9 mouse cellular contexts compared by ENCODE assay signal in genomic region chr16:91023384-91023783, GRCm38 (mm10). TPM values are rescaled to one million over a fixed set of nuclear protein-coding genes. Genes with fewer than 3 reads are reported as not detected.
A peak's percentile ranks its signal among the peaks of the same experiment; 100 is the strongest.
DNase-seq lines count a peak whose midpoint lies in the region; ATAC-seq and TF ChIP-seq lines count a peak whose summit lies in the region.
"Had no signal": no experiment of that assay in that cellular context is flagged by ENCODE, and none has a peak within 500 bp of the region (broad histone marks: within the 10 kb centered on the region; RNA-seq: fewer than 3 reads in every experiment).

No protein-coding gene starts in this region.

- no peak overlapping the region for H3K4me2 ChIP-seq in hindbrain, postnatal 0 days (ENCODE audit: low read depth, low read length)
- H3K4me2 ChIP-seq in CH12.LX (ENCODE audit: insufficient read depth, low read depth, poor library complexity, severe bottlenecking) = no peak overlapping the region
- no peak overlapping the region for H3K4me2 ChIP-seq in forebrain, embryonic 12.5 days
- H3K4me2 ChIP-seq: heart, embryonic 13.5 days had no signal

- in situ Hi-C loops in CH12.LX (cut with MboI; ENCODE audit: low pct_ligation_motif_present, low pct_unique_long_range_greater_than_20kb, low sequenced_read_pairs) = no loop called here

- H3K79me2 ChIP-seq in CH12.LX (replicated peaks; ENCODE audit: control insufficient read depth, extremely low read depth, insufficient read depth, poor library complexity, severe bottlenecking) = no peaks in the 10 kb centered on the region; the same call in 1 of the 2 replicates

- no peaks in the 10 kb centered on the region for H3K27me3 ChIP-seq in hindbrain, postnatal 0 days (ENCODE audit: insufficient read depth, low read length)
- no peaks in the 10 kb centered on the region for H3K27me3 ChIP-seq in hindbrain, embryonic 10.5 days (ENCODE audit: insufficient read depth, poor library complexity, severe bottlenecking)
- no peaks in the 10 kb centered on the region for H3K27me3 ChIP-seq in CH12.LX (replicated peaks)
- H3K27me3 ChIP-seq in forebrain, embryonic 12.5 days = no peaks in the 10 kb centered on the region
- H3K27me3 ChIP-seq: heart, embryonic 13.5 days had no signal

- TF ChIP-seq CTCF in hindbrain, postnatal 0 days (IDR thresholded peaks at IDR 0.05; ENCODE audit: low read depth) = peak; percentile 59
- peak; percentile 64 to 70 for TF ChIP-seq CTCF in CH12.LX (conservative IDR thresholded peaks at IDR 0.05 in 1 of 2, IDR thresholded peaks at IDR 0.05 in 1 of 2; ENCODE audit: low read depth in 2 of 2, low read length in 2 of 2)

- ATAC-seq in hindbrain, postnatal 0 days = no peak
- ATAC-seq in inflammation-experienced regulatory T-cells, adult 6 months = peak; percentile 38
- no peak for ATAC-seq in forebrain, embryonic 12.5 days (ENCODE audit: low FRiP score)

- no peak for TF ChIP-seq POLR2A in CH12.LX (IDR thresholded peaks at IDR 0.05; ENCODE audit: low read depth, low read length)

- 81% methylated on average over 1 of the region's 1 CpGs for WGBS in hindbrain, postnatal 0 days
- 91% methylated on average over 1 of the region's 1 CpGs for WGBS in hindbrain, embryonic 10.5 days
- WGBS in forebrain, embryonic 12.5 days = 89% methylated on average over 1 of the region's 1 CpGs

- H3K9ac ChIP-seq in hindbrain, postnatal 0 days (replicated peaks; ENCODE audit: low read length) = no peak overlapping the region
- H3K9ac ChIP-seq in CH12.LX (ENCODE audit: insufficient read depth, low read depth) = no peak overlapping the region
- H3K9ac ChIP-seq in forebrain, embryonic 12.5 days = no peak overlapping the region
- H3K9ac ChIP-seq: heart, embryonic 13.5 days had no signal

- peaks cover 74% of the 10 kb centered on the region for H3K36me3 ChIP-seq in hindbrain, postnatal 0 days (ENCODE audit: insufficient read depth, low read length)
- peaks cover 99% of the 10 kb centered on the region for H3K36me3 ChIP-seq in hindbrain, embryonic 10.5 days
- peaks cover 73 to 94% of the 10 kb centered on the region in 2 experiments for H3K36me3 ChIP-seq in CH12.LX (replicated peaks in 1 of 2; ENCODE audit: control insufficient read depth in 1 of 2, insufficient read depth in 1 of 2, low read length in 1 of 2)
- peaks cover 94% of the 10 kb centered on the region for H3K36me3 ChIP-seq in forebrain, embryonic 12.5 days (replicated peaks)

- no peak overlapping the region for H3K4me3 ChIP-seq in hindbrain, postnatal 0 days (ENCODE audit: low read length)
- no peak overlapping the region for H3K4me3 ChIP-seq in hindbrain, embryonic 10.5 days
- no peak overlapping the region for H3K4me3 ChIP-seq in CH12.LX (replicated peaks in 1 of 3; ENCODE audit: low read depth in 2 of 3, low read length in 2 of 3, poor library complexity in 1 of 3)
- H3K4me3 ChIP-seq in forebrain, embryonic 12.5 days (replicated peaks) = no peak overlapping the region
- H3K4me3 ChIP-seq: heart, embryonic 13.5 days had no signal

- H3K27ac ChIP-seq in hindbrain, postnatal 0 days = no peak overlapping the region
- H3K27ac ChIP-seq in hindbrain, embryonic 10.5 days = no peak overlapping the region
- no peak overlapping the region for H3K27ac ChIP-seq in CH12.LX (ENCODE audit: insufficient read depth, low read depth)
- no peak overlapping the region for H3K27ac ChIP-seq in forebrain, embryonic 12.5 days
- H3K27ac ChIP-seq: heart, embryonic 13.5 days had no signal

- no peaks in the 10 kb centered on the region for H3K4me1 ChIP-seq in hindbrain, postnatal 0 days (ENCODE audit: insufficient read depth, low read length)
- H3K4me1 ChIP-seq in hindbrain, embryonic 10.5 days (replicated peaks) = no peaks in the 10 kb centered on the region
- H3K4me1 ChIP-seq in CH12.LX (ENCODE audit: control insufficient read depth in 1 of 2, insufficient read depth in 2 of 2) = peaks cover 0 to 9% of the 10 kb centered on the region in 2 experiments; a peak in 2 of 4 replicates
- H3K4me1 ChIP-seq in forebrain, embryonic 12.5 days = no peaks in the 10 kb centered on the region
- H3K4me1 ChIP-seq: heart, embryonic 13.5 days had no signal

- no peak; the same call in none of the 2 replicates for TF ChIP-seq RAD21 in CH12.LX (IDR thresholded peaks at IDR 0.05; ENCODE audit: low read depth, low read length)

- DNase-seq in hindbrain, postnatal 0 days (ENCODE audit: low spot score) = no peak
- DNase-seq in hindbrain, embryonic 10.5 days (ENCODE audit: low spot score) = no peak
- DNase-seq in 3T3-L1 (ENCODE audit: low read depth, low spot score) (peak; percentile 65), CH12.LX (ENCODE audit: extremely low read depth) (peak; percentile 52)
- no peak for DNase-seq in frontal cortex, postnatal 25 days (ENCODE audit: low spot score in 2 of 2)
- DNase-seq in spleen, adult 12 weeks (ENCODE audit: low spot score) = no peak

- dilution Hi-C loops in CH12.LX (cut with MboI; ENCODE audit: extremely low pct_ligation_motif_present, extremely low pct_unique_long_range_greater_than_20kb, low sequenced_read_pairs) = no loop called here

- H3K9me3 ChIP-seq in hindbrain, postnatal 0 days (ENCODE audit: low read length) = no peaks in the 10 kb centered on the region
- peaks cover 4% of the 10 kb centered on the region; the same call in 1 of the 2 replicates for H3K9me3 ChIP-seq in hindbrain, embryonic 10.5 days
- H3K9me3 ChIP-seq in CH12.LX (replicated peaks; ENCODE audit: low read length) = peaks cover 2% of the 10 kb centered on the region
- H3K9me3 ChIP-seq in forebrain, embryonic 12.5 days = peaks cover 5% of the 10 kb centered on the region; the same call in 1 of the 2 replicates

- TF ChIP-seq EP300 in CH12.LX (IDR thresholded peaks at IDR 0.05; ENCODE audit: low read length) = no peak

TF ChIP-seq in CH12.LX, 34 proteins besides CTCF, POLR2A, EP300 and RAD21:
- TF ChIP-seq CHD1 (IDR thresholded peaks at IDR 0.05; ENCODE audit: low read depth, low read length) (no peak), KAT2A (IDR thresholded peaks at IDR 0.05; ENCODE audit: insufficient replicate concordance, low read length) (no peak), PAX5 (IDR thresholded peaks at IDR 0.05; ENCODE audit: low read length) (no peak), USF1 (IDR thresholded peaks at IDR 0.05; ENCODE audit: low read depth, low read length) (no peak), MYC (IDR thresholded peaks at IDR 0.05; ENCODE audit: low read depth, low read length) (0 out of 2 replicates have a peak, but pooled peaks have one; percentile 30), ZNF384 (IDR thresholded peaks at IDR 0.05; ENCODE audit: low read depth, low read length) (peak; percentile 31; the same call in 1 of the 2 replicates), SMC3 (IDR thresholded peaks at IDR 0.05; ENCODE audit: low read depth, low read length) (peak; percentile 33)

RNA-seq across cellular contexts. Expression of gene Synj1, which starts 12.3 kb away (rescaled TPM):
- total RNA-seq in hindbrain, postnatal 0 days (2014; rRNA removed) = 47.9 and 58.1 TPM in 2 replicates
- 42.4 and 50.5 TPM in 2 replicates for polyA plus RNA-seq in hindbrain, postnatal 0 days (2015; fragmentation: Nextera tagmentation; extraction: Ambion mirVana)
- polyA plus RNA-seq in hindbrain, embryonic 10.5 days (2016; fragmentation: Nextera tagmentation; extraction: Ambion mirVana) = 14.2 and 19.3 TPM in 2 replicates
- total RNA-seq in CH12.LX (2012; rRNA removed) (8.1 and 8.4 TPM in 2 replicates), CH12.LX (2014; rRNA removed) (3.6 and 4.6 TPM in 2 replicates)
- polyA plus RNA-seq in CH12.LX (2012; ENCODE audit: insufficient read length, low read depth) = 12.2 and 20.7 TPM in 2 replicates
- 10 to 100 TPM; 31.5 to 33.9 (median 33.2) TPM for polyA plus RNA-seq in inflammation-experienced regulatory T-cells, adult 6 months (2017; shearing (Covaris generic))
- polyA plus RNA-seq in forebrain, embryonic 12.5 days (2016; fragmentation: Nextera tagmentation; extraction: Ambion mirVana) = 25.2 and 26.6 TPM in 2 replicates

RNA-seq across cellular contexts. Expression of gene Paxbp1, which starts 21.0 kb away (rescaled TPM):
- total RNA-seq in hindbrain, postnatal 0 days (2014; rRNA removed) = 39.7 and 45.3 TPM in 2 replicates
- 22.8 and 27.2 TPM in 2 replicates for polyA plus RNA-seq in hindbrain, postnatal 0 days (2015; fragmentation: Nextera tagmentation; extraction: Ambion mirVana)
- polyA plus RNA-seq in hindbrain, embryonic 10.5 days (2016; fragmentation: Nextera tagmentation; extraction: Ambion mirVana) = 54.4 and 58.3 TPM in 2 replicates
- total RNA-seq in CH12.LX (2012; rRNA removed) (38.5 and 39.4 TPM in 2 replicates), CH12.LX (2014; rRNA removed) (74.4 and 96.9 TPM in 2 replicates)
- polyA plus RNA-seq in CH12.LX (2012; ENCODE audit: insufficient read length, low read depth) = 69.7 and 77.1 TPM in 2 replicates
- polyA plus RNA-seq in inflammation-experienced regulatory T-cells, adult 6 months (2017; shearing (Covaris generic)) = 100 to 1,000 TPM in 2 of 3 experiments, 10 to 100 TPM in 1; 70.7 to 130 (median 118) TPM
- 105 TPM in 2 replicates for polyA plus RNA-seq in forebrain, embryonic 12.5 days (2016; fragmentation: Nextera tagmentation; extraction: Ambion mirVana)

Comparison
In these comparisons a context has a peak if more than half of its experiments do, and no peak if none do; other contexts are left out.
1. DNase-seq: peak in 3T3-L1 (single experiment) and CH12.LX (single experiment); none in hindbrain, postnatal 0 days (single experiment), hindbrain, embryonic 10.5 days (single experiment), frontal cortex, postnatal 25 days (0 of 2) and spleen, adult 12 weeks (single experiment).